In the genomic region with DNA sequence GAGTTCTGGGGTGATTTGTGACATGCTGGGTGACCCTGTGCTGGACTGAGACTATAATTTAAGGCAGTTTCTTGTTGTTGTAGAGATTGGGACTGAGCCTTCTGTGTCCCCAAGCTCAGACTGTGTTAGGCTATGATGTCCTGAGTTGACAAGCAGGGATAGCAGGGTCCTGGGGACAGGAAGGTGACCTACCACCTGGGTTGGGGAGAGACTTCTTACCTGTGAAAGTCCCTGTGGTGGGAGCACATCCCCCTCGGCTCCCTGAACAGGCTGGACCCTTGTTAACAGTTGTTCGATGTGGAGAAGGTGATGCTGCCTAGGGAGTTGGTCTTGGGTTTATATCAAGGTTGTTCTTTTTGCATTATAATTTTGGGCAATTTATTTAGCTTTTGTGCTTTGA, we compare ENCODE assay signal across 9 mouse cellular contexts. TPM values are rescaled to one million over a fixed set of nuclear protein-coding genes. Genes with fewer than 3 reads are reported as not detected.
DNase-seq lines count a peak whose midpoint lies in the region; ATAC-seq and TF ChIP-seq lines count a peak whose summit lies in the region.
"Had no signal": no experiment of that assay in that cellular context is flagged by ENCODE, and none has a peak within 500 bp of the region (broad histone marks: within the 10 kb centered on the region; RNA-seq: fewer than 3 reads in every experiment).

No protein-coding gene starts in this region.

- no peak for DNase-seq in lung, postnatal 0 days (ENCODE audit: low spot score)
- no peak for DNase-seq in lung, postnatal 25 days (ENCODE audit: low spot score)
- DNase-seq in left cerebral cortex, postnatal 10 days (ENCODE audit: extremely low spot score in 1 of 2, low spot score in 2 of 2): no peak
- DNase-seq in urinary bladder, postnatal 10 days (ENCODE audit: low spot score): no peak
- DNase-seq: cerebellum, adult 11 months; gastrocnemius, adult 2 months had no signal

- intact Hi-C loops in left cerebral cortex, postnatal 10 days (cut with DNase I): no loop called here

- no peak overlapping the region for H3K27ac ChIP-seq in lung, postnatal 0 days (ENCODE audit: low read length)
- H3K27ac ChIP-seq in forebrain, embryonic 15.5 days (replicated peaks): no peak overlapping the region
- H3K27ac ChIP-seq in limb, embryonic 13.5 days: no peak overlapping the region
- H3K27ac ChIP-seq in stomach, embryonic 16.5 days (ENCODE audit: low read length): no peak overlapping the region
- H3K27ac ChIP-seq: gastrocnemius, adult 2 months had no signal

- no peak for TF ChIP-seq CTCF in lung, postnatal 0 days (IDR thresholded peaks at IDR 0.05)

- no peaks in the 10 kb centered on the region for H3K9me3 ChIP-seq in lung, postnatal 0 days (ENCODE audit: low read length)
- H3K9me3 ChIP-seq in forebrain, embryonic 15.5 days: no peaks in the 10 kb centered on the region
- no peaks in the 10 kb centered on the region for H3K9me3 ChIP-seq in limb, embryonic 13.5 days
- H3K9me3 ChIP-seq in stomach, embryonic 16.5 days (replicated peaks; ENCODE audit: control insufficient read depth, low read length): no peaks in the 10 kb centered on the region

- no peak for TF ChIP-seq EP300 in lung, postnatal 0 days (IDR thresholded peaks at IDR 0.05)

- 0 out of 2 replicates have a peak overlapping the region, but pooled peaks have one; percentile 12 for H3K9ac ChIP-seq in lung, postnatal 0 days (replicated peaks; ENCODE audit: low read depth)
- H3K9ac ChIP-seq in forebrain, embryonic 15.5 days (replicated peaks): 0 out of 2 replicates have a peak overlapping the region, but pooled peaks have one; percentile 14
- peak overlapping the region; percentile 60 for H3K9ac ChIP-seq in limb, embryonic 13.5 days
- 0 out of 2 replicates have a peak overlapping the region, but pooled peaks have one; percentile 32 for H3K9ac ChIP-seq in stomach, embryonic 16.5 days (ENCODE audit: low read length)

- H3K4me2 ChIP-seq in lung, postnatal 0 days (replicated peaks; ENCODE audit: low read depth, low read length): no peak overlapping the region
- H3K4me2 ChIP-seq in forebrain, embryonic 15.5 days (replicated peaks): peak overlapping the region; percentile 72
- H3K4me2 ChIP-seq in limb, embryonic 13.5 days (replicated peaks): peak overlapping the region; percentile 96
- H3K4me2 ChIP-seq in stomach, embryonic 16.5 days (ENCODE audit: low read depth, low read length): peak overlapping the region; percentile 90; the same call in 1 of the 2 replicates

- no peak for ATAC-seq in lung, postnatal 0 days
- ATAC-seq in forebrain, embryonic 15.5 days (replicated peaks): no peak
- no peak for ATAC-seq in limb, embryonic 13.5 days (ENCODE audit: low FRiP score, low read depth)
- ATAC-seq in stomach, embryonic 16.5 days (ENCODE audit: insufficient read depth, low FRiP score): no peak

- peaks cover 27% of the 10 kb centered on the region; the same call in 1 of the 2 replicates for H3K36me3 ChIP-seq in lung, postnatal 0 days (ENCODE audit: insufficient read depth, low read length)
- peaks cover 48% of the 10 kb centered on the region for H3K36me3 ChIP-seq in forebrain, embryonic 15.5 days
- peaks cover 57% of the 10 kb centered on the region for H3K36me3 ChIP-seq in limb, embryonic 13.5 days
- H3K36me3 ChIP-seq in stomach, embryonic 16.5 days (ENCODE audit: control insufficient read depth, insufficient read depth, low read length): peaks cover 10% of the 10 kb centered on the region

- 85% methylated on average over 2 of the region's 2 CpGs for WGBS in lung, postnatal 0 days
- whole genome bisulfite sequencing in forebrain, embryonic 15.5 days: 93% methylated on average over 2 of the region's 2 CpGs
- WGBS in limb, embryonic 13.5 days: 92% methylated on average over 2 of the region's 2 CpGs
- WGBS in stomach, embryonic 16.5 days: 80% methylated on average over 2 of the region's 2 CpGs

- no peak overlapping the region for H3K4me3 ChIP-seq in lung, postnatal 0 days (ENCODE audit: low read depth, low read length)
- peak overlapping the region; percentile 85; the same call in 1 of the 2 replicates for H3K4me3 ChIP-seq in forebrain, embryonic 15.5 days
- H3K4me3 ChIP-seq in limb, embryonic 13.5 days: peak overlapping the region; percentile 81
- 0 out of 2 replicates have a peak overlapping the region, but pooled peaks have one; percentile 72 for H3K4me3 ChIP-seq in stomach, embryonic 16.5 days (replicated peaks; ENCODE audit: low read length)

- H3K27me3 ChIP-seq in lung, postnatal 0 days (replicated peaks; ENCODE audit: insufficient read depth, low read length): no peaks in the 10 kb centered on the region
- no peaks in the 10 kb centered on the region for H3K27me3 ChIP-seq in forebrain, embryonic 15.5 days
- H3K27me3 ChIP-seq in limb, embryonic 13.5 days: no peaks in the 10 kb centered on the region
- H3K27me3 ChIP-seq in stomach, embryonic 16.5 days (ENCODE audit: control insufficient read depth, insufficient read depth, low read length): no peaks in the 10 kb centered on the region

- peaks cover 16% of the 10 kb centered on the region for H3K4me1 ChIP-seq in lung, postnatal 0 days (ENCODE audit: insufficient read depth, low read depth, low read length)
- H3K4me1 ChIP-seq in forebrain, embryonic 15.5 days: peaks cover 42% of the 10 kb centered on the region
- H3K4me1 ChIP-seq in limb, embryonic 13.5 days: peaks cover 51% of the 10 kb centered on the region
- H3K4me1 ChIP-seq in stomach, embryonic 16.5 days (ENCODE audit: control insufficient read depth, insufficient read depth, low read length): peaks cover 26% of the 10 kb centered on the region

RNA-seq across cellular contexts. Expression of a gene that starts 2.1 kb away (rescaled TPM):
- 14.6 and 15.1 TPM in 2 replicates for polyA plus RNA-seq in lung, postnatal 0 days (2015; fragmentation: Nextera tagmentation; extraction: Ambion mirVana)
- 35.3 and 37.5 TPM in 2 replicates for polyA plus RNA-seq in forebrain, embryonic 15.5 days (2015; fragmentation: Nextera tagmentation; extraction: Ambion mirVana)
- 54.3 and 59.8 TPM in 2 replicates for polyA plus RNA-seq in limb, embryonic 13.5 days (2015; fragmentation: Nextera tagmentation; extraction: Ambion mirVana)
- 17.7 and 22.3 TPM in 2 replicates for polyA plus RNA-seq in stomach, embryonic 16.5 days (2015; fragmentation: Nextera tagmentation; extraction: Ambion mirVana)
- total RNA-seq in left cerebral cortex, postnatal 10 days (2021): 10 to 100 TPM; 27.5 to 30.3 TPM

RNA-seq across cellular contexts. Expression of a gene that starts 6.9 kb away (rescaled TPM):
- 57.5 and 61.3 TPM in 2 replicates for polyA plus RNA-seq in lung, postnatal 0 days (2015; fragmentation: Nextera tagmentation; extraction: Ambion mirVana)
- polyA plus RNA-seq in forebrain, embryonic 15.5 days (2015; fragmentation: Nextera tagmentation; extraction: Ambion mirVana): 71.5 and 75.6 TPM in 2 replicates
- 95.9 and 101 TPM in 2 replicates for polyA plus RNA-seq in limb, embryonic 13.5 days (2015; fragmentation: Nextera tagmentation; extraction: Ambion mirVana)
- polyA plus RNA-seq in stomach, embryonic 16.5 days (2015; fragmentation: Nextera tagmentation; extraction: Ambion mirVana): 44.3 and 47.9 TPM in 2 replicates
- total RNA-seq in left cerebral cortex, postnatal 10 days (2021): 10 to 100 TPM; 35.2 to 38.6 TPM

RNA-seq across cellular contexts. Expression of a gene that starts 11.5 kb away (rescaled TPM):
- 624 and 645 TPM in 2 replicates for polyA plus RNA-seq in lung, postnatal 0 days (2015; fragmentation: Nextera tagmentation; extraction: Ambion mirVana)
- 610 and 626 TPM in 2 replicates for polyA plus RNA-seq in forebrain, embryonic 15.5 days (2015; fragmentation: Nextera tagmentation; extraction: Ambion mirVana)
- 499 and 506 TPM in 2 replicates for polyA plus RNA-seq in limb, embryonic 13.5 days (2015; fragmentation: Nextera tagmentation; extraction: Ambion mirVana)
- polyA plus RNA-seq in stomach, embryonic 16.5 days (2015; fragmentation: Nextera tagmentation; extraction: Ambion mirVana): 485 and 494 TPM in 2 replicates
- 100 to 1,000 TPM; 252 to 266 TPM for total RNA-seq in left cerebral cortex, postnatal 10 days (2021)

RNA-seq across cellular contexts. Expression of a gene that starts 12.7 kb away (rescaled TPM):
- polyA plus RNA-seq in lung, postnatal 0 days (2015; fragmentation: Nextera tagmentation; extraction: Ambion mirVana): 92.0 and 95.2 TPM in 2 replicates
- polyA plus RNA-seq in forebrain, embryonic 15.5 days (2015; fragmentation: Nextera tagmentation; extraction: Ambion mirVana): 57.0 and 60.7 TPM in 2 replicates
- 76.0 and 81.1 TPM in 2 replicates for polyA plus RNA-seq in limb, embryonic 13.5 days (2015; fragmentation: Nextera tagmentation; extraction: Ambion mirVana)
- 115 and 119 TPM in 2 replicates for polyA plus RNA-seq in stomach, embryonic 16.5 days (2015; fragmentation: Nextera tagmentation; extraction: Ambion mirVana)
- total RNA-seq in left cerebral cortex, postnatal 10 days (2021): 10 to 100 TPM; 44.8 to 48.0 TPM

RNA-seq across cellular contexts. Expression of a gene that starts 14.3 kb away (rescaled TPM):
- 2.0 and 2.1 TPM in 2 replicates for polyA plus RNA-seq in lung, postnatal 0 days (2015; fragmentation: Nextera tagmentation; extraction: Ambion mirVana)
- 27.8 and 29.8 TPM in 2 replicates for polyA plus RNA-seq in forebrain, embryonic 15.5 days (2015; fragmentation: Nextera tagmentation; extraction: Ambion mirVana)
- 14.2 and 14.8 TPM in 2 replicates for polyA plus RNA-seq in limb, embryonic 13.5 days (2015; fragmentation: Nextera tagmentation; extraction: Ambion mirVana)
- 8.4 and 9.0 TPM in 2 replicates for polyA plus RNA-seq in stomach, embryonic 16.5 days (2015; fragmentation: Nextera tagmentation; extraction: Ambion mirVana)
- 100 to 1,000 TPM; 871 to 875 TPM for total RNA-seq in left cerebral cortex, postnatal 10 days (2021)
